Mouse (Mus musculus) C2C12 (cell line): ENCODE results near the gene Qrich2. TPM values are rescaled to one million over a fixed set of nuclear protein-coding genes. Genes with fewer than 3 reads are reported as not detected.

Experiments used
- H3K27me3 ChIP-seq: one replicate; pipeline ENCODE4 v1.6.1; 2011; ENCODE audit not compliant: control insufficient read depth, insufficient read depth, insufficient read length
- H3K36me3 ChIP-seq: one replicate; pipeline ENCODE4 v1.6.1; 2011; ENCODE audit not compliant: control insufficient read depth, insufficient read depth
- H3K4me3 ChIP-seq: one replicate; pipeline ENCODE4 v1.5.1; 2011; ENCODE audit warnings: mild to moderate bottlenecking, control low read depth; ENCODE audit not compliant: poor library complexity, insufficient read depth, severe bottlenecking
- H3K79me2 ChIP-seq: one replicate; pipeline ENCODE4 v1.6.1; 2011; ENCODE audit not compliant: control insufficient read depth, insufficient read depth
- H3K79me3 ChIP-seq: one replicate; pipeline ENCODE4 v1.6.1; 2011; ENCODE audit warnings: low read depth, control low read depth
- H3ac ChIP-seq: one replicate; pipeline ENCODE3; 2011; ENCODE audit warnings: low read depth; ENCODE audit not compliant: control insufficient read depth, insufficient read length
- CEBPB ChIP-seq: IDR thresholded peaks from one replicate; pipeline ENCODE4 v1.6.1; 2011; ENCODE audit warnings: low read depth, mild to moderate bottlenecking, control low read depth, moderate library complexity
- CTCF ChIP-seq: IDR thresholded peaks from one replicate; pipeline ENCODE4 v1.5.1; 2011; ENCODE audit not compliant: control insufficient read depth, insufficient read depth, insufficient read length
- FOSL1 ChIP-seq: IDR thresholded peaks from one replicate; pipeline ENCODE4 v1.8.0; 2011; ENCODE audit warnings: mild to moderate bottlenecking, low read length; ENCODE audit not compliant: poor library complexity, insufficient read depth, severe bottlenecking
- MAX ChIP-seq: IDR thresholded peaks from one replicate; pipeline ENCODE4 v1.6.1; 2011; ENCODE audit warnings: mild to moderate bottlenecking, control low read depth
- MYOD1 ChIP-seq: IDR thresholded peaks from one replicate; pipeline ENCODE4 v1.6.1; 2011; ENCODE audit warnings: low read depth; ENCODE audit not compliant: control insufficient read depth, insufficient read length
- MYOG ChIP-seq: IDR thresholded peaks from one replicate; pipeline ENCODE4 v1.6.1; 2011; ENCODE audit not compliant: control insufficient read depth, insufficient read length; ENCODE audit errors: extremely low read depth
- USF1 ChIP-seq: IDR thresholded peaks from one replicate; pipeline ENCODE4 v1.6.1; 2011; ENCODE audit warnings: low read depth, mild to moderate bottlenecking, control low read depth, moderate library complexity
- polyA plus RNA-seq: library from polyadenylated mRNA; unstranded; fragments of >200 nt; fragmentation: generic; extraction: Trizol; gene quantifications from one replicate; pipeline ENCODE4 v1.2.1, GENCODE M21; 2012; ENCODE audit warnings: missing spikeins

The Qrich2 gene
- polyA plus RNA-seq, 1 experiment, result 0.04 TPM

GRCm38 (mm10) chr11:116434967-116435752, 30.9 kb downstream of the Qrich2 start:
- Histone ChIP-seq H3K36me3 (peaks cover 20% of the 10 kb centered on the region), H3K27me3 (no peaks in the 10 kb centered on the region), H3ac (peak overlapping the region; percentile 64), H3K4me3 (peak overlapping the region; percentile 74), H3K79me2 (peaks cover 24% of the 10 kb centered on the region), H3K79me3 (peaks cover 2% of the 10 kb centered on the region)
- TF ChIP-seq MYOD1 (no peak), FOSL1 (no peak), CEBPB (no peak), MYOG (no peak), USF1 (no peak), MAX (no peak), CTCF (no peak)

GRCm38 (mm10) chr11:116434287-116434966, 31.6 kb downstream of the Qrich2 start:
- H3K79me2 ChIP-seq, result peaks cover 24% of the 10 kb centered on the region
- TF ChIP-seq USF1 (no peak), MAX (peak; percentile 75)

GRCm38 (mm10) chr11:116433356-116434286, 32.4 kb downstream of the Qrich2 start, which contains the start of gene Ubald2:
TSS of gene Ubald2 (plus strand) at chr11:116434094.
- peaks cover 15% of the 10 kb centered on the region for H3K36me3 ChIP-seq
- H3K27me3 ChIP-seq, result no peaks in the 10 kb centered on the region
- peaks cover 2% of the 10 kb centered on the region for H3K79me3 ChIP-seq
- no peak for TF ChIP-seq MYOG
- no peak for TF ChIP-seq FOSL1
- no peak for TF ChIP-seq USF1
- peak; percentile 61 for TF ChIP-seq CEBPB
- peak; percentile 72 for TF ChIP-seq MAX
- no peak for TF ChIP-seq MYOD1
- no peak for TF ChIP-seq CTCF
- peaks cover 24% of the 10 kb centered on the region for H3K79me2 ChIP-seq
- H3ac ChIP-seq, result peak within 1 kb of the TSS; percentile 62
- peak within 1 kb of the TSS; percentile 74 for H3K4me3 ChIP-seq

More at GRCm38 (mm10) chr11:116434287-116434966, 31.6 kb downstream of the Qrich2 start:
- peaks cover 2% of the 10 kb centered on the region for H3K79me3 ChIP-seq
- H3ac ChIP-seq, result peak overlapping the region; percentile 62
- peak overlapping the region; percentile 74 for H3K4me3 ChIP-seq
- no peaks in the 10 kb centered on the region for H3K27me3 ChIP-seq
- H3K36me3 ChIP-seq, result peaks cover 20% of the 10 kb centered on the region

DNA sequence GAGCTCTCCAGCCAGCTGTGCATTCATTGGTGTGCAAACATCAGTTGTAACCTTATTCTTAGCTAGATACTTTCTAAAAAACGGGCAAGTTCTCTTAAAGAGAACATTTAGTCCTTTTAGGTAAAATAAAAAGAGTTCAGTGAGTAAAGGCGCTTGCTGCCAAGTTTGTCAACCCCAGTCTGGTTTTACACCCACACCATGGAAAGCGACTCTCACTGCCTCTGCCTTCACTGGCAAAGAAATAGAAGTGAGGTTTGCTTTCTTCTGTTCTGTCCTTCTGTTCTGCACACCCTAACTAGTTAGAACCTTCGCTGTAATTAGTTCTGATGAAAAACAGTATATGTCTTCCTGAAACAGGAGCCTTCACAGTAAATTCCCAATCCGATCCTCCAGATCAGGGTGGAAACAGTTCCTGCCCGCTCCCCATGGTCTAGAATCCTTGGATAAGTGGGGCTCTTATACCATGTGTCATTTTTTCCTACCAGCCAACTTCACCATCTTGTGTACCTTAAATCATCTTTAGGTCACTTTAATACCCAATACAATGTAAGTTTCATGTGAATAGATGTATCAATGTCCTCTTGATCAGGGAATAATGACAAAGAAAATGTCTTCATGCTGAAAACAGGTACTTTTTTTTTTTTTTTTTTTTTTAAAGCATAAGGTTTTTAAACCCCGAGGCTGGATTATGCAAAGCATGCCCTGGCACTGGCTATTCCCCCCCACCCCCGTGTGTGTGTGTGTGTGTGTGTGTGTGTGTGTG, 33.3 kb downstream of the Qrich2 start:
- no peak for TF ChIP-seq MYOG
- no peak for TF ChIP-seq MAX
- no peak for TF ChIP-seq MYOD1
- TF ChIP-seq USF1, result no peak
- no peak for TF ChIP-seq CTCF
- no peak for TF ChIP-seq FOSL1
- no peak for TF ChIP-seq CEBPB
- peaks cover 15% of the 10 kb centered on the region for H3K36me3 ChIP-seq
- peaks cover 24% of the 10 kb centered on the region for H3K79me2 ChIP-seq
- peaks cover 2% of the 10 kb centered on the region for H3K79me3 ChIP-seq
- H3K27me3 ChIP-seq, result no peaks in the 10 kb centered on the region
- peak overlapping the region; percentile 11 for H3K4me3 ChIP-seq
- H3ac ChIP-seq, result peak overlapping the region; percentile 18

DNA sequence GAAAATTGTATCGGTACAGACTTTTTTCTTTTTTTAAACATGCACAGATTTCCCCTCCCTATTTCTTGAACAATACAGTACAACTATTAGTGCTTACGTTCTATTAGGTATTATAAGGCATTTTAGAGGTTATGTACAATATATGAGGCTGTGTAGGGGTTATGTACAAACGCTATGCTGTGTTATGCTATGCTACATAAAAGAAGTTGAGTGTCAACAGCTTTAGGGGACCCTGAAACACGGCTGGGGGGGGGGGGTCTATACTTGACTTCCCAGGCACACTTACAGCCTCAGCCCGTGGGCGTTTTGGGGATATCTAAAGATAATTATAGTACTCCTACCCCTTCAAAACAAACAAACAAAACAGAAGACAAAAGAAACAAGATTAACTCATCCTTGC, 33.9 kb downstream of the Qrich2 start:
- no peak overlapping the region for H3ac ChIP-seq
- H3K79me3 ChIP-seq, result peaks cover 2% of the 10 kb centered on the region
- no peak for TF ChIP-seq USF1
- no peak for TF ChIP-seq CTCF
- no peak for TF ChIP-seq MYOG
- TF ChIP-seq MAX, result no peak
- no peak for TF ChIP-seq CEBPB
- no peak for TF ChIP-seq MYOD1
- no peak for TF ChIP-seq FOSL1
- peaks cover 24% of the 10 kb centered on the region for H3K79me2 ChIP-seq
- H3K4me3 ChIP-seq, result no peak overlapping the region
- peaks cover 9% of the 10 kb centered on the region for H3K36me3 ChIP-seq
- no peaks in the 10 kb centered on the region for H3K27me3 ChIP-seq
